Mouse (Mus musculus) heart, embryonic 10.5 days (tissue): ENCODE measurements around the gene Leng1. TPM values are rescaled to one million over a fixed set of nuclear protein-coding genes. Genes with fewer than 3 reads are reported as not detected.
A peak's percentile ranks its signal among the peaks of the same experiment; 100 is the strongest.

Source experiments
- microRNA-seq: library from miRNA; unstranded; fragments of <30 nt; microRNA quantifications from one replicate; pipeline ENCODE4, GENCODE M21; 2017
- polyA plus RNA-seq: library from polyadenylated mRNA; unstranded; fragments of >200 nt; fragmentation: Nextera tagmentation; extraction: Ambion mirVana; gene quantifications from 2 replicates; pipeline ENCODE4 v1.2.1, GENCODE M21; 2016

Gene Leng1
- polyA plus RNA-seq, 1 experiment from 2014 or later = 19.6 TPM

Small RNA genes within 50 kb of the gene (microRNA-seq; reads per million reads assigned to microRNA genes)
- 3.8 reads per million, percentile 10 among the genes with 10 or more reads in this experiment for gene Mir3572

Other genes with a start within 250 kb of the Leng1 start
- gene Cacng6, start 241.6 kb downstream of the Leng1 start, polyA plus RNA-seq = 9.6 and 23.7 TPM in 2 replicates
- not detected in 2 replicates for gene Tarm1, start 163.2 kb downstream of the Leng1 start, polyA plus RNA-seq
- gene Oscar, start 49.7 kb downstream of the Leng1 start, polyA plus RNA-seq = 0.16 and 0.27 TPM in 2 replicates
- 486 and 602 TPM in 2 replicates for gene Ndufa3, start 48.5 kb downstream of the Leng1 start, polyA plus RNA-seq
- gene Tfpt, start 35.9 kb downstream of the Leng1 start, polyA plus RNA-seq = 19.4 and 34.5 TPM in 2 replicates
- 90.1 and 121 TPM in 2 replicates for gene Prpf31, start 35.9 kb downstream of the Leng1 start, polyA plus RNA-seq
- gene Cnot3, start 20.6 kb downstream of the Leng1 start, polyA plus RNA-seq = 40.7 and 56.4 TPM in 2 replicates
- 5.4 and 8.5 TPM in 2 replicates for gene Tmc4, start 11.7 kb upstream of the Leng1 start, polyA plus RNA-seq
- 221 and 268 TPM in 2 replicates for gene Tsen34, start 27.0 kb upstream of the Leng1 start, polyA plus RNA-seq
- 32.7 and 40.4 TPM in 2 replicates for gene Mboat7, start 27.7 kb upstream of the Leng1 start, polyA plus RNA-seq
- gene Rps9, start 38.2 kb upstream of the Leng1 start, polyA plus RNA-seq = 973 and 1,162 TPM in 2 replicates
- gene Pirb, start 54.6 kb upstream of the Leng1 start, polyA plus RNA-seq = 0.05 and 0.16 TPM in 2 replicates
- not detected in 2 replicates for gene Gm15448, start 159.8 kb upstream of the Leng1 start, polyA plus RNA-seq
- not detected in 2 replicates for gene Pira2, start 179.2 kb upstream of the Leng1 start, polyA plus RNA-seq
- gene Gm14548, start 232.3 kb upstream of the Leng1 start, polyA plus RNA-seq = not detected in 2 replicates
- not detected in 2 replicates for gene Lilra6, start 249.7 kb upstream of the Leng1 start, polyA plus RNA-seq